Mouse (Mus musculus) lung, postnatal 0 days (tissue): ENCODE results near the gene Dgkd.

ENCODE experiments used
- CTCF ChIP-seq: IDR thresholded peaks from 2 replicates; pipeline ENCODE4 v1.5.1; 2016; ENCODE audit warnings: antibody characterized with exemption, mild to moderate bottlenecking
- EP300 ChIP-seq: IDR thresholded peaks from 2 replicates; pipeline ENCODE4 v1.6.1; 2016; ENCODE audit warnings: antibody characterized with exemption, mild to moderate bottlenecking, control low read depth

DNA sequence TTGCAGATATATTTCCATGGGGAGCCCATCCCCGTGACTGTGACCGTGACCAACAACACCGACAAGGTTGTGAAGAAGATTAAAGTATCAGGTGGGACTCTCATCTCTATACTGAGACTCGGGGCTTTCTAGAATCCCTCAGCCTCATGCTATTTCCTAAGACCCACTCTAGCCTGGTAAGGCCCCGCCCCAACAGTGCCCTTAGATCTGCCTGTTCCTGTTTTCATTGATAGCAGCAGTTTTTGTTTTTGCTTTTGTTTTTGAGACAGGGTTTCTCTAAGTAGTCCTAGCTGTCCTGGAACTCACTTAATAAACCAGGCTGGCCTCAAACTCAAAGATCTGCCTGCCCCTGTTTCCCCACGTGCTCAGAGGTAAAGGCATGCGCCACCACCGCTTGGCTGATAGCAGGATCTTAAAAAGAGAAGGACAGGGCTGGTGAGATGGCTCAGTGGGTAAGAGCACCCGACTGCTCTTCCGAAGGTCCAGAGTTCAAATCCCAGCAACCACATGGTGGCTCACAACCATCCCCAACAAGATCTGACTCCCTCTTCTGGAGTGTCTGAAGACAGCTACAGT is 28.6 kb upstream of the Dgkd start:
- TF ChIP-seq CTCF = no peak
- TF ChIP-seq EP300 = no peak
